Mouse (Mus musculus) heart, postnatal 0 days (tissue): Measurements from ENCODE around the gene Slc7a14.

Experiments
- CTCF ChIP-seq: IDR thresholded peaks from 2 replicates; pipeline ENCODE4 v1.5.1; 2016; ENCODE audit warnings: antibody characterized with exemption, control low read depth, low read depth
- EP300 ChIP-seq: IDR thresholded peaks from 2 replicates; pipeline ENCODE4 v1.6.1; 2016; ENCODE audit warnings: antibody characterized with exemption, low read depth

DNA sequence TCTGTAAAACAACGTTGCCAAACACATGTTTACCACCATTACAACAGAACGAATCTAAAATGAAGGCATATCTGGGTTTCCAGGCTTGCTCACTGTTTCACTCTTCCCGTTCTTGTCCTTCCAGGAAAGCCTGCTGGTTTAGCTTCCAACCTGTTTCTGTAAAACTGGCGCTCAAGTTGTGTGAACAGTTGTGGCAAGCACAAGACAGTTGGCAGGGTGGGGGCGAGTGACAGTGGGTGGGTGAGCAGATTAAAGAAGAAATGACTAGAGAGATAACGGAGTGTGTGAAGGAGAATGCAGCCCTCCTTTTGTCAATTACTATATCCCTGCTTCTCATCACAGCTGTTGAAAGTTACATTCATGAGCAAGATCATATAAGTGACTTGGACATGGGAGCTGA, 2.2 kb downstream of the Slc7a14 start:
- TF ChIP-seq EP300 (no peak), CTCF (no peak)
